Mouse (Mus musculus) brain, embryonic 14.5 days (tissue): Measurements from ENCODE around the gene Cd3eap. TPM values are rescaled to one million over a fixed set of nuclear protein-coding genes. Genes with fewer than 3 reads are reported as not detected.

Experiments
- DNase-seq: peaks from one replicate; pipeline ENCODE4 v3.0.0-alpha.2; 2011; ENCODE audit warnings: low read depth
- CTCF ChIP-seq: fragments of 200-500 bp; IDR thresholded peaks from 2 replicates; pipeline ENCODE4 v1.5.1; 2012; ENCODE audit warnings: inconsistent platforms, mild to moderate bottlenecking, moderate library complexity, borderline replicate concordance; ENCODE audit not compliant: insufficient read depth, insufficient read length; ENCODE audit errors: extremely low read depth
- POLR2A ChIP-seq: fragments of 200-500 bp; IDR thresholded peaks from 2 replicates; pipeline ENCODE4 v1.6.1; 2012; ENCODE audit warnings: mild to moderate bottlenecking, inconsistent platforms, borderline replicate concordance; ENCODE audit not compliant: poor library complexity, insufficient read depth, insufficient read length, severe bottlenecking; ENCODE audit errors: extremely low read depth
- polyA plus RNA-seq: library from polyadenylated mRNA; depleted of rRNA; stranded (reverse); fragments of >200 nt; gene quantifications from 2 replicates; pipeline ENCODE4 v1.2.3, GENCODE M21; 2012

The Cd3eap gene
- polyA plus RNA-seq, 1 experiment, result 12.7 TPM

GRCm38 (mm10) chr7:19341761-19342409 lies 17.4 kb downstream of the Cd3eap start:
- TF ChIP-seq POLR2A, result no peak
- TF ChIP-seq CTCF, result no peak
- no peak for DNase-seq

GRCm38 (mm10) chr7:19341250-19341649 lies 18.0 kb downstream of the Cd3eap start:
- no peak for DNase-seq
- TF ChIP-seq CTCF, result no peak
- TF ChIP-seq POLR2A, result no peak

GRCm38 (mm10) chr7:19338596-19338995 lies 20.7 kb downstream of the Cd3eap start:
- DNase-seq, result no peak
- TF ChIP-seq CTCF (no peak), POLR2A (no peak)

GRCm38 (mm10) chr7:19338060-19338459 lies 21.2 kb downstream of the Cd3eap start:
- TF ChIP-seq POLR2A, result no peak
- no peak for TF ChIP-seq CTCF
- no peak for DNase-seq

GRCm38 (mm10) chr7:19337122-19337521 lies 22.2 kb downstream of the Cd3eap start:
- DNase-seq, result no peak
- TF ChIP-seq POLR2A (no peak), CTCF (no peak)

- no peak for TF ChIP-seq POLR2A
- no peak for TF ChIP-seq CTCF
- no peak for DNase-seq
These were observed 23.7 kb downstream of the Cd3eap start for GRCm38 (mm10) chr7:19335583-19335982.

GRCm38 (mm10) chr7:19332709-19333352 lies 26.5 kb downstream of the Cd3eap start:
- TF ChIP-seq POLR2A, result 0 out of 2 replicates have a peak, but pooled peaks have one; percentile 17
- TF ChIP-seq CTCF, result no peak
- DNase-seq, result peak; percentile 79

- no peak for DNase-seq
- TF ChIP-seq POLR2A (no peak), CTCF (no peak)
These were observed 27.4 kb downstream of the Cd3eap start for GRCm38 (mm10) chr7:19331910-19332309.

- TF ChIP-seq CTCF, result peak; percentile 17; the same call in 1 of the 2 replicates
- no peak for TF ChIP-seq POLR2A
- DNase-seq, result no peak
These were observed 30.9 kb downstream of the Cd3eap start for GRCm38 (mm10) chr7:19328425-19328824.

GRCm38 (mm10) chr7:19327782-19328181 lies 31.5 kb downstream of the Cd3eap start:
- DNase-seq, result no peak
- TF ChIP-seq POLR2A, result no peak
- TF ChIP-seq CTCF, result no peak

GRCm38 (mm10) chr7:19327128-19327527 lies 32.2 kb downstream of the Cd3eap start:
- DNase-seq, result peak; percentile 92
- TF ChIP-seq POLR2A (no peak), CTCF (no peak)

GRCm38 (mm10) chr7:19326359-19326758 lies 32.9 kb downstream of the Cd3eap start:
- DNase-seq, result peak; percentile 87
- no peak for TF ChIP-seq CTCF

GRCm38 (mm10) chr7:19325262-19326199 lies 33.8 kb downstream of the Cd3eap start:
- no peak for TF ChIP-seq POLR2A
- no peak for DNase-seq
